Mouse (Mus musculus): Measurements from ENCODE around the gene Dnah6. TPM values are rescaled to one million over a fixed set of nuclear protein-coding genes. Genes with fewer than 3 reads are reported as not detected.

Dnah6 gene
- polyA plus RNA-seq, 1 experiment: 0.04 TPM

- WGBS: 86% methylated on average over 3 of the region's 3 CpGs
- Histone ChIP-seq H3K4me1 (ENCODE audit: control insufficient read depth, insufficient read depth, insufficient read length, low read length) (no peaks in the 10 kb centered on the region), H3K27ac (ENCODE audit: insufficient read depth, low read depth, low read length) (no peak overlapping the region), H3K4me3 (ENCODE audit: low read depth, low read length) (no peak overlapping the region), H3K36me3 (ENCODE audit: control insufficient read depth, insufficient read depth, low read length) (no peaks in the 10 kb centered on the region), H3K27me3 (ENCODE audit: control insufficient read depth, insufficient read depth, low read length) (no peaks in the 10 kb centered on the region)
- no peak for TF ChIP-seq POLR2A (IDR thresholded peaks at IDR 0.05; ENCODE audit: low read depth, low read length)
- no peak for TF ChIP-seq CTCF (IDR thresholded peaks at IDR 0.05; ENCODE audit: extremely low read depth, insufficient read length, insufficient replicate concordance, low read depth, low read length)
Measured at GRCm38 (mm10) chr6:73211036-73211435, 10.4 kb downstream of the Dnah6 start.

- Histone ChIP-seq H3K4me1 (ENCODE audit: control insufficient read depth, insufficient read depth, insufficient read length, low read length) (no peaks in the 10 kb centered on the region), H3K36me3 (ENCODE audit: control insufficient read depth, insufficient read depth, low read length) (no peaks in the 10 kb centered on the region), H3K4me3 (ENCODE audit: low read depth, low read length) (no peak overlapping the region), H3K27me3 (ENCODE audit: control insufficient read depth, insufficient read depth, low read length) (no peaks in the 10 kb centered on the region), H3K27ac (ENCODE audit: insufficient read depth, low read depth, low read length) (no peak overlapping the region)
- TF ChIP-seq POLR2A (IDR thresholded peaks at IDR 0.05; ENCODE audit: low read depth, low read length): no peak
- no peak for TF ChIP-seq CTCF (IDR thresholded peaks at IDR 0.05; ENCODE audit: extremely low read depth, insufficient read length, insufficient replicate concordance, low read depth, low read length)
- WGBS: 64% methylated on average over 4 of the region's 4 CpGs
Measured at GRCm38 (mm10) chr6:73210445-73210972, 10.9 kb downstream of the Dnah6 start.

- Histone ChIP-seq H3K27me3 (ENCODE audit: control insufficient read depth, insufficient read depth, low read length) (no peaks in the 10 kb centered on the region), H3K36me3 (ENCODE audit: control insufficient read depth, insufficient read depth, low read length) (no peaks in the 10 kb centered on the region), H3K4me3 (ENCODE audit: low read depth, low read length) (no peak overlapping the region), H3K27ac (ENCODE audit: insufficient read depth, low read depth, low read length) (no peak overlapping the region), H3K4me1 (ENCODE audit: control insufficient read depth, insufficient read depth, insufficient read length, low read length) (no peaks in the 10 kb centered on the region)
- WGBS: 87% methylated on average over 6 of the region's 6 CpGs
- TF ChIP-seq CTCF (IDR thresholded peaks at IDR 0.05; ENCODE audit: extremely low read depth, insufficient read length, insufficient replicate concordance, low read depth, low read length) (no peak), POLR2A (IDR thresholded peaks at IDR 0.05; ENCODE audit: low read depth, low read length) (no peak)
Measured at GRCm38 (mm10) chr6:73209598-73209997, 11.9 kb downstream of the Dnah6 start.

- TF ChIP-seq POLR2A (IDR thresholded peaks at IDR 0.05; ENCODE audit: low read depth, low read length) (no peak), CTCF (IDR thresholded peaks at IDR 0.05; ENCODE audit: extremely low read depth, insufficient read length, insufficient replicate concordance, low read depth, low read length) (no peak)
- Histone ChIP-seq H3K4me3 (ENCODE audit: low read depth, low read length) (no peak overlapping the region), H3K27ac (ENCODE audit: insufficient read depth, low read depth, low read length) (no peak overlapping the region), H3K27me3 (ENCODE audit: control insufficient read depth, insufficient read depth, low read length) (no peaks in the 10 kb centered on the region), H3K36me3 (ENCODE audit: control insufficient read depth, insufficient read depth, low read length) (no peaks in the 10 kb centered on the region), H3K4me1 (ENCODE audit: control insufficient read depth, insufficient read depth, insufficient read length, low read length) (no peaks in the 10 kb centered on the region)
- WGBS: 56% methylated on average over 4 of the region's 4 CpGs
Measured at GRCm38 (mm10) chr6:73204937-73205336, 16.5 kb downstream of the Dnah6 start.

- H3K27ac ChIP-seq (ENCODE audit: insufficient read depth, low read depth, low read length): no peak overlapping the region
- no peaks in the 10 kb centered on the region for H3K27me3 ChIP-seq (ENCODE audit: control insufficient read depth, insufficient read depth, low read length)
- 59% methylated on average over 2 of the region's 2 CpGs for WGBS
- no peak overlapping the region for H3K4me3 ChIP-seq (ENCODE audit: low read depth, low read length)
- H3K4me1 ChIP-seq (ENCODE audit: control insufficient read depth, insufficient read depth, insufficient read length, low read length): no peaks in the 10 kb centered on the region
- H3K36me3 ChIP-seq (ENCODE audit: control insufficient read depth, insufficient read depth, low read length): no peaks in the 10 kb centered on the region
- no peak for TF ChIP-seq CTCF (IDR thresholded peaks at IDR 0.05; ENCODE audit: extremely low read depth, insufficient read length, insufficient replicate concordance, low read depth, low read length)
- no peak for TF ChIP-seq POLR2A (IDR thresholded peaks at IDR 0.05; ENCODE audit: low read depth, low read length)
Measured at GRCm38 (mm10) chr6:73203724-73204123, 17.7 kb downstream of the Dnah6 start.

GRCm38 (mm10) chr6:73195291-73195690, 26.2 kb downstream of the Dnah6 start:
- no peaks in the 10 kb centered on the region for H3K4me1 ChIP-seq (ENCODE audit: control insufficient read depth, insufficient read depth, insufficient read length, low read length)
- no peak overlapping the region for H3K27ac ChIP-seq (ENCODE audit: insufficient read depth, low read depth, low read length)
- WGBS: 90% methylated on average over 13 of the region's 13 CpGs
- no peak for TF ChIP-seq CTCF (IDR thresholded peaks at IDR 0.05; ENCODE audit: extremely low read depth, insufficient read length, insufficient replicate concordance, low read depth, low read length)
- TF ChIP-seq POLR2A (IDR thresholded peaks at IDR 0.05; ENCODE audit: low read depth, low read length): no peak
- H3K27me3 ChIP-seq (ENCODE audit: control insufficient read depth, insufficient read depth, low read length): no peaks in the 10 kb centered on the region
- H3K4me3 ChIP-seq (ENCODE audit: low read depth, low read length): no peak overlapping the region
- no peaks in the 10 kb centered on the region for H3K36me3 ChIP-seq (ENCODE audit: control insufficient read depth, insufficient read depth, low read length)

- TF ChIP-seq POLR2A (IDR thresholded peaks at IDR 0.05; ENCODE audit: low read depth, low read length): no peak
- no peak for TF ChIP-seq CTCF (IDR thresholded peaks at IDR 0.05; ENCODE audit: extremely low read depth, insufficient read length, insufficient replicate concordance, low read depth, low read length)
- Histone ChIP-seq H3K36me3 (ENCODE audit: control insufficient read depth, insufficient read depth, low read length) (no peaks in the 10 kb centered on the region), H3K4me3 (ENCODE audit: low read depth, low read length) (no peak overlapping the region), H3K27ac (ENCODE audit: insufficient read depth, low read depth, low read length) (no peak overlapping the region), H3K4me1 (ENCODE audit: control insufficient read depth, insufficient read depth, insufficient read length, low read length) (no peaks in the 10 kb centered on the region), H3K27me3 (ENCODE audit: control insufficient read depth, insufficient read depth, low read length) (no peaks in the 10 kb centered on the region)
- 73% methylated on average over 6 of the region's 6 CpGs for WGBS
Measured at GRCm38 (mm10) chr6:73190756-73191155, 30.7 kb downstream of the Dnah6 start.
